7 mouse cellular contexts compared by ENCODE assay signal in the genomic region with DNA sequence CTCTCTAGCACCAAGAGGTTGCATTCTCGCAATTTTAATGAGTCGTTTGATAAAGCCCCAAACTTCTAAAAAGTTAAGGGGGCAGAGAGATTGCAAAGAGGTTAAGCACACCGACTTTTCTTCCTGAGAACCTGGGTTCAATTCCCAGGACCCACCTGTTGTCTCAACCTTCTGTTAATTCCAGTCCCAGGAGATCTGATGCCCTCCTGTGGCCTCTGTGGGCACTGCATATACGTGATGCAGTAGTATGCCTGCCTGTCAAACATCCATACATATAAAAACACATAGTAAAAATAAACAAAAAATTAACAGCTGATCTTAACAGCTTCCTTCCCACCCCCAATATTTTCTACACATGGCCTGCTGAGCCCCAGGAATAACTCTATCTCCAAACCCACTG.
A peak's percentile ranks its signal among the peaks of the same experiment; 100 is the strongest.
DNase-seq lines count a peak whose midpoint lies in the region; ATAC-seq lines count a peak whose summit lies in the region.

No protein-coding gene starts in this region.

- intact Hi-C loops in left cerebral cortex, postnatal 4 days (cut with DNase I) = no loop called here
- intact Hi-C loops in left cerebral cortex, postnatal 36 days (cut with DNase I) = loop anchor here (10.0 kb wide), 1 partner anchor 906 kb away; no protein-coding TSS in a partner anchor

- DNase-seq in left cerebral cortex, postnatal 4 days = peak; percentile 33
- DNase-seq in left cerebral cortex, postnatal 36 days (ENCODE audit: low spot score in 2 of 2) = no peak
- DNase-seq in ES-CJ7 (ENCODE audit: low read depth, low spot score) = peak; percentile 68
- peak; percentile 43 for DNase-seq in adrenal gland, postnatal 25 days
- DNase-seq in induced T-regulatory cell, adult 2 months (ENCODE audit: low read depth) = peak; percentile 54
- peak; percentile 23 to 61 for DNase-seq in spleen, postnatal 10 days (ENCODE audit: low spot score in 2 of 2)

- ATAC-seq in activated CD4-positive, CD25-positive, alpha-beta regulatory T cell, adult 4 months = no peak

Comparison
In these comparisons a context has a peak if more than half of its experiments do, and no peak if none do; other contexts are left out.
1. DNase-seq: peak in left cerebral cortex, postnatal 4 days (single experiment), ES-CJ7 (single experiment), adrenal gland, postnatal 25 days (single experiment), induced T-regulatory cell, adult 2 months (single experiment) and spleen, postnatal 10 days (2 of 2); none in left cerebral cortex, postnatal 36 days (0 of 2).